Mouse (Mus musculus) kidney, postnatal 36 days (tissue): ENCODE measurements around the gene Lrrc75a.
"Not testable (repeated sequence)": the region's sequence is repeated elsewhere in the genome, so short reads cannot be mapped to it uniquely, and the experiment has no call there.

Experiments used
- DNase-seq, 2 experiments: peaks; one replicate each; pipeline ENCODE4 v3.0.0; 2021 to 2022; ENCODE audit warnings: mixed read lengths in 2 of 2

The Lrrc75a gene

GRCm38 (mm10) chr11:62647661-62648590 is at the start of gene Lrrc75a:
Gene Lrrc75a, minus strand, starts transcription at chr11:62648523.
- DNase-seq: peak; percentile 36 to 55

DNA sequence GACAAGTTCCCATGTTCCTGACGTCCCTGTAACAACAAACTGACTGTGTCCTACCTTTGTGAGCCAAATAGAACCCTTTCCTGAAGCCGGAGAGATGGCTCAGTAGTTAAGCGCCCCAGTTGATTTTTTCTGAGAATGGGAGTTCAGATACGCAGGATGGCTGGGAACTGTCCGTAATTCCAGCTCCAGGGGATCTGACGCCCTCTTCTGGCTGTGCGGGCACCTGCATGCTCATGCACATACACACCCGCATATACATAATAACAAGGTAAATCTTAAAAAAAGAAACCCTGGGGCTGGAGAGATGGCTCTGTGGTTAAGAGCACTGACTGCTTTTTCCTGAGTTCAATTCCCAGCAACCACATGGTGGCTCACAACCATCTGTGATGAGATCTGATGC is 46.8 kb upstream of the Lrrc75a start:
- no peak for DNase-seq

DNA sequence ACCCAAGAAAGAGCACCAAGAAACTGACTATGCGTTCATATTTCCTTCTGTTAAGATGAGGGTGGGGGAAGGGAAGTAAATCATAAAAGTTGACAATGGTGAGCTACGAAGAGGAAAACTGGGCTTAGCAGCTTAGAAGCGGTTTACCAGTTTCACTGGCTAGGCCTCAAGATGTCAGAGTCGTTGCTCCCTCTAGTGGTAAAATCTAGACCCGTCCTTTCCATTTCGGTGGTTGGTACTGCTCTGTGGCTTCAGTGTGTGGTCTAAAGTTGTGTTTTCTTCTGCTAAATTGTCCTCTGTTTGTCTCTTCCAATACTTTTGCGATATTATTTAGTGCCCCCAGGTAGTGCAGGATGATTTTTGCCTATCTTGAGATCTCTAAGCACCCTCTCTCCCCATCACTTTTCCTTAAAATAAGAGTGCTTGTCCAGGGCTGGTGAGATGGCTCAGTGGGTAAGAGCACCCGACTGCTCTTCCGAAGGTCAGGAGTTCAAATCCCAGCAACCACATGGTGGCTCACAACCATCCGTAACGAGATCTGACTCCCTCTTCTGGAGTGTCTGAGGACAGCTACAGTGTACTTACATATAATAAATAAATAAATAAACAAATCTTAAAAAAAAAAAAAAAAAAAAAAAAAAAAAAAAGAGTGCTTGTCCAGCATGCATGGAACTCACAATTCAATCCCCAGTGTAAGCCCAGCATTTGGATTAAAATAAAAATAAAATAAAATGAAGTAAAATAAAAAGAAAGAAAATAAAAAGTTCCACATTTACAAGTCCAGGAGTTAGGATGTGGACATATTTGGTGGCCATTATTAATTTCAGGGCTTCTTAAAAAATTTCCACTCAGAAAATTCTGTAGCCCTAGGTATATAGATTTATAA is 45.2 kb upstream of the Lrrc75a start:
- peak; percentile 54 for DNase-seq

GRCm38 (mm10) chr11:62691592-62691991 is 43.3 kb upstream of the Lrrc75a start:
- no peak for DNase-seq

- no peak for DNase-seq
Measured at GRCm38 (mm10) chr11:62679954-62680353, 31.6 kb upstream of the Lrrc75a start.

DNA sequence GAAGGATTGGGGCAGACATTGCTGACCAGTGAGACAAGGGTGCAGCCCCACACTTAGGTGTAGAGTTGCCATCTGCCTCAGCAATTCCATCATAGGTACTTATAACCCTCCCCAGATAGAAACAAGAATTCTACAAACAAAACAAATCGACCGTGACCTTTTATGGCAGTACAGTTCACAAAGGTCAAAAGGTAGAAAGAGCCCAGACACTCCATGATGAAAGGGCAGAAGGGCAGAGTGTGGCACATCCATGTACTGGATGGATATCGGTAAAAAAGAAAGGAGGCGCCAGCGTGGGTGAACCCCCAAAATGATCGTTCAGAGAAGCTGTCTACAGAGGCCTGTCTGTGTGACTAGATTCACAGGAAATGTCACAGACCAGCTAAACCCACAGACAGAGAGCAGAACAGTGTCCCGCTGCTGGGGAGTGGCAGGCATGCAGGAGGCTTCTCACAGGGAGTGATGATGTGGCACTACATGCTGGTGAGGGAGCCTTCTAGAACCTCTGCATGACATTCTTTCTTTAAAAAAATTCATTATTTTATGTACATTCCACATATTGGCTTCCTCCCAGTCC is 30.5 kb upstream of the Lrrc75a start:
- no peak for DNase-seq

DNA sequence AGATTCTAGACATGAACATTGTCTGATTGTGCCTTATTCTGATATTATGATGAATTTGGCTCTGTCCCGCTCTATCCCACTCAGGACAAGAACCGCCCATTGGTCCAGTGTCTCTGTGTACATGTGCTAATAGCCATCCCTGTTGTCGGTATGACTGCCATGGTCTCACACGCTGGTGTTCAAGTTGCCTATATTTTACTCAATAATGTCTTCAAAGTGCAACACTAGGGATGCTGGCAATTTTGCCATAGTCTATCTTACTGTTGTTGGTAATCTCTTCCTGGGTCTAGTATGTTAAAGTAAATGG is 27.9 kb upstream of the Lrrc75a start:
- no peak for DNase-seq

DNA sequence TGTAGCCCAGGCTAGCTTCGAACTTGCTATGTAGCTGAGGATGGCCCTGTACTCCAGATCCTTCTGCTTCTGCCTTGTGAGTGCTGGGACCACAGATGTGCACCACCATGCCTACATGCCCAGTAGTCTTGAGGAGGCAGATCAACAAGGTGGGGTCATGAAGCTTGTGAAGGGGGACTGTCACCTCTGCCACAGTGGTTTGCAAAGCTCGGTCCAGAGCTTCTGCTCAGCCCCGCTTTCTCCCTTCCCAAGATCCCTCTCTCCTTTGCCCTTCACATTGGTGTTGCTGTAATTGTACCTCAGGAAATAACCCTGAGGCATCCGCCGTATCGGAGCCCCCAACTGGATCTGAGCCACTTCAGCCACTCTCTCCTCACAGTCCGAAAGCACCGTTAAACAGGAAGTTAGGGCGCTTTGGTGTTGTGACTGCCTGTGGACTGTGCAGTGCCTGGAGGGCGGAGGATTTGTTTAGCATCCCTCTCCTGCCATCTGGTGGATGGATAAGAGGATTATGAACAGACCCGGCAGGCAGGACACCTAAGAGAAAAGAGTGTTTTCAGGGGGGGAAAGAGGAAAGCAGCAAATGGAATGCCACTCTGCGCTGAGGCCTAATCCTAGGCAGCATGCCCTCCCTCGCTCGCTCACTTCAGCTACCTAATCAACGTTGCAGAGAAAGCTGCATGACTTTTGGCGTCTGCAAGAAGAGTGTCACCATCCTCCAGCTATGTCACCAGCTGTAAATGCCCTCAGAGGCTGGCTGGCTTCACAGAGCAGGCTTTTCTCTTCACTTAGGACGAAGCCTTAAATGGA is 27.4 kb upstream of the Lrrc75a start:
- DNase-seq: peak; percentile 72 to 82

GRCm38 (mm10) chr11:62670006-62670405 is 21.7 kb upstream of the Lrrc75a start:
- DNase-seq: no peak

DNA sequence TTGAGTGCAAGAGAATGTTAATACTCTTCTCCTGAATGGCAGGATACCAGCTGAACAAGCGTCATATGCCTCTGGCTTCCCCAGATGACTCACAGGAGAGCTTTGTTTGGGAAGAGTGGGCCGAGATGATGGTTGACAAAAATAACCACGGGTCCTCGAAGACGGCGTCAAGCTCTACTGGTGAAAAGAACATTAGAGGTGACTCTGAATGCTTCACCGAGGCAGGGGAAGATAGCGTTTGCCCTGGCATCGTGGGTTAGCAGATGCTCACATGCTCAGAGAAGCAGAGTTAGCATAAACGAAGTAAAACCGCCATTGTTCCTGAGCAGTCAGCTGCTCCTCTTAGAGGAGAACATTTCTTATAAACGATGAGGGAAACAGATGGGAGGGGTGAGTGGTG is 21.1 kb upstream of the Lrrc75a start:
- no peak for DNase-seq

GRCm38 (mm10) chr11:62668986-62669385 is 20.7 kb upstream of the Lrrc75a start:
- DNase-seq: no peak

- no peak for DNase-seq
Measured at GRCm38 (mm10) chr11:62664250-62664649, 15.9 kb upstream of the Lrrc75a start.

- DNase-seq: no peak
Measured at GRCm38 (mm10) chr11:62660885-62661284, 12.6 kb upstream of the Lrrc75a start.

DNA sequence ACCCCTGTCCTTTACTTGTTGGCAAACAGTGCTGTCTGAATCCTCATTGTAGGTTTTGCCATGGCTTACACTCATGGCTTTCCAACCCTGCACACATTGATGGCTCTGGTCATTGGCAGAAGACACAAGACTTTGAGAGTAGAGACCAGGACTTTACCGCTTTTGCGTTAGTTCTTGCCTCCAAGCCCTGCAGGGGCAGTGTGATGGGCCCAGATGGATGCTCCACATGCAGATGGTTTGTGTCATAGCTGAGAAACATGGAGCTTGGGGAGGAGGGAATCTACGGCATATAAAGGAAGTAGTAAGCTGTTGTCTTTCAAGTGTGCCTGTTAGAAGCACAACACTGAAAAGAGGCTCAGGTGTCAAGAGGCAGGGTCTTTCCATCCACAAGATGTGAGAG is 3.8 kb upstream of the Lrrc75a start:
- DNase-seq: no peak

GRCm38 (mm10) chr11:62651563-62651962 is 3.2 kb upstream of the Lrrc75a start:
- DNase-seq: no peak

DNA sequence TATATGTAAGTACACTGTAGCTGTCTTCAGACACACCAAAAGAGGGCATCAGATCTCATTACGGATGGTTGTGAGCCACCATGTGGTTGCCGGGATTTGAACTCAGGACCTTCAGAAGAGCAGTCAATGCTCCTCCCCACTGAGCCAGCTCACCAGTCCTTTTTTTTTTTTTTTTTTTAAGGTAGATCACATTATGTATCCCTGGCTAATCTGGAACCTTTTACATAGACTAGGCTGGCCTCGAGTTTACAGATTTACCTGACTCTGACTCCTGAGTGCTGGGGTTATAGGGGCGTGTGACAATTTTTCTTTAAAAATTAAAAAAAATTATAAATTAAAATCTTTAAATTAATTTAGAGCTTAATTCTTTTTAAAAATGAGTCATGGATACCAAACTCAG is 1.5 kb upstream of the Lrrc75a start:
- DNase-seq: not testable (repeated sequence)

DNA sequence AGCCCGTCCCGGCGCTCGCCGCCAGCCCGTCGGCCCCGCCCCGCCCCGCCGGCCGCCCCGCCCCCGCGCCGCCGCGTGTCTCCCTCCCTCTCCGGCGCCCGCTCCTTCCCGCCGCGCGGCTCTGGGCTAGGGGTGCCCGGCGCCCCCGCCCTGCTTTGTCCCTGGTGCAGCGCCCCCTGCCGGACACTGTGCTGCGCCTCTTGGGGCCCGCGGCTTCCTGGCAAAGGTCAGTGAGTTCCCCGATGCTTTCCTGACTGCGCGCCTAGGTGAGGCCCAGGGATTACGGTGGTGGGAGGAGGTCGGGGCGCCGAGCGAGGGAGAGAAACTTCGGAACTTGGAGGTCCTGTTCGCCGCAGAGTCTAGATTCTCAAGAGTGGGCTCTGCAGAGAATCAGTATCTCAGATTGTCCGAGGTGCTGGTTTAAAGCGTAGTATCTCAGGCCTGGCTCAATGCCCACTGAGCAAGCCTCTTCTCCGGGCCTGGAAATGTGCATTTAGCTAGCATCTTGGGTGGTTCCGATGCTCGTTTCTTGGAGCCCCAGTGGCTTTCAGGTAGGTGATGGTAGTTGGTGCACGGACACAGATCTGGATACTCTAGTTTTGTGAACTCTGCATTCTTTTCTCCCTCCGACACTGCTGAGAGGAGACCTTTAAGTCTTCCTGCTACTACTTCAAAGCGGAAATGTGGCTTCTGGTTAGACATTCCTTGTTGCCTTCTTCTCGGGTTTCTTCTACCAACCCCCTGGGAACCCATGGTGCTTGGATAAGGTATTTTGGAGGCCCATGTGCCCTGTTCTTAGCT is 468 bp upstream of the Lrrc75a start, which contains the start of gene Mmgt2:
Mmgt2 (plus strand) TSS at position 74 of the 801 bp plus-strand sequence.
- DNase-seq: peak; percentile 95 to 99

GRCm38 (mm10) chr11:62646958-62647515 is 1.3 kb downstream of the Lrrc75a start:
- no peak for DNase-seq

DNA sequence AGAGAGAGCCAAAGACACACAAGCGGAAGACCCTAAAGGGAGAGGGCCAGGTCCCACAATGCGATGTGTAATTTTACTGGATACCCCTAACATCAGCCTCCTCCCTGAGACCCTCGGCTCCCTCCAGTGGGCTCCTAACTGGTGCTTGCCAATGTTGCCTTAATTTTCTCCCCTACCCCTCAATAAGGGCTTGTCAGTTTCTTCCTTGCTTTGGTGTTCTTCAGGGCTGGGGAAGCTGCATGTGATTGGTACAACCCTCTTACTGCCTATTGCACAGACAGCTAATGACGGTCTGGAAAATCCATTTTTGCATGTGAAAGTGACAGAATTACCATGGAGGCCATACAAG is 1.9 kb downstream of the Lrrc75a start:
- no peak for DNase-seq

- DNase-seq: no peak
Measured at GRCm38 (mm10) chr11:62645732-62646494, 2.4 kb downstream of the Lrrc75a start.

DNA sequence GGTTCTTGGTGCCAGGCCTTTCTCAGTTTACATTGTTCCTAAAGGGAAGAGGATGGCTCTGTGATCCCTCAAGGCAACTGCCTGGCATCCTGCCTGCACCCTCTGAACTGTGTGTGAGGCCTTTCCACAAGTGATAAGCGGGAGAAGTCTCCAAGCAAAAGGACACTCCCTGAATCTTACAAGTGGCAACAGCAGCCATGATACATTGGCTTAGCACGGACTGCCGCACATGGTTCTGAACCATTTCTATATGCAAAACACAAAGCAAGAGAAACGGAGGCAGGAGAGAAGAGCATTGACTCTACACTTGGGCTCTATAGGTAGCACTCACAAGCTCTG is 3.0 kb downstream of the Lrrc75a start:
- DNase-seq: no peak
